8 mouse cellular contexts compared by ENCODE assay signal in the genomic region with DNA sequence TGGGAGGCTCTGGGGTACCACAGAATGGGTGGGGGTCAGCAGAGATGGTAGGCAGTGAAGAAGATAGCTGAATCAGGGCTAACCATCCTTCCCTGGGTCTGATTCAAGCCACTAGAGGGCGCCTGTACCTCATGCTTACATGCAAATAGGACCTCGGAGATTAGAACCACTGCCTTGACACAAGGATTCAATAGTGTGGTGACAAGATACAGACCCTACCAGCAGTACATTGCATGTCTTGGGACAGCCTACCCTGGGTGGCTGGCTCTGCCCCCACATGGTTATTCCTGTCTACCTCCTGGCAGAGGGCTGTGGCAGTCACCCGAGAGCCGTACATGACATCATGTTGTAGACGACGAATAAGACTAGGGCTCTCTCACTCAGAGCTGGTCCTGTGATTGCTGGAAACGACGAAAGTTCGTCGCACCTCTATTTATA. TPM values are rescaled to one million over a fixed set of nuclear protein-coding genes. Genes with fewer than 3 reads are reported as not detected.
DNase-seq lines count a peak whose midpoint lies in the region; ATAC-seq and TF ChIP-seq lines count a peak whose summit lies in the region.

No protein-coding gene starts in this region.

- H3K79me3 ChIP-seq in C2C12 (ENCODE audit: low read depth), result no peaks in the 10 kb centered on the region

- H3K79me2 ChIP-seq in C2C12 (ENCODE audit: control insufficient read depth, insufficient read depth), result no peaks in the 10 kb centered on the region
- no peaks in the 10 kb centered on the region for H3K79me2 ChIP-seq in heart, adult 2 months (replicated peaks; ENCODE audit: control insufficient read depth, insufficient read depth, low read length)

- intact Hi-C loops in heart, adult 2 months (cut with DNase I), result loop anchor here (1.0 to 10.0 kb wide), 2 partner anchors 20 to 507 kb away; no protein-coding TSS in a partner anchor

- DNase-seq in adrenal gland, postnatal 14 days, result peak; percentile 79
- peak; percentile 66 to 72 for DNase-seq in heart, adult 2 months
- peak; percentile 77 for DNase-seq in kidney, adult 2 months
- DNase-seq in limb, embryonic 10.5 days (ENCODE audit: low spot score), result peak; percentile 76
- peak; percentile 90 for DNase-seq in midbrain, embryonic 14.5 days
- DNase-seq in spleen, postnatal 36 days (ENCODE audit: low spot score in 2 of 2), result peak; percentile 27 to 30

- H3K27me3 ChIP-seq in C2C12 (ENCODE audit: control insufficient read depth, insufficient read depth, insufficient read length), result no peaks in the 10 kb centered on the region
- H3K27me3 ChIP-seq in embryonic facial prominence, embryonic 13.5 days, result no peaks in the 10 kb centered on the region
- no peaks in the 10 kb centered on the region for H3K27me3 ChIP-seq in heart, adult 2 months (ENCODE audit: control insufficient read depth, insufficient read depth, low read length)
- H3K27me3 ChIP-seq in kidney, adult 2 months (replicated peaks; ENCODE audit: control insufficient read depth, insufficient read depth, low read length), result no peaks in the 10 kb centered on the region
- H3K27me3 ChIP-seq in limb, embryonic 10.5 days (ENCODE audit: low read depth, poor library complexity, severe bottlenecking), result no peaks in the 10 kb centered on the region
- H3K27me3 ChIP-seq in midbrain, embryonic 14.5 days (ENCODE audit: control insufficient read depth, insufficient read depth, low read length), result no peaks in the 10 kb centered on the region

- H3K9ac ChIP-seq in embryonic facial prominence, embryonic 13.5 days, result no peak overlapping the region
- no peak overlapping the region for H3K9ac ChIP-seq in heart, adult 2 months (ENCODE audit: low read depth, low read length)
- H3K9ac ChIP-seq in midbrain, embryonic 14.5 days (replicated peaks; ENCODE audit: low read length), result no peak overlapping the region

- ATAC-seq in embryonic facial prominence, embryonic 13.5 days (ENCODE audit: insufficient number of reproducible peaks, insufficient read depth, low FRiP score, low TSS enrichment, low read depth), result no peak
- ATAC-seq in midbrain, embryonic 14.5 days (ENCODE audit: low FRiP score, low TSS enrichment), result peak; percentile 64; the same call in 1 of the 2 replicates

- WGBS in embryonic facial prominence, embryonic 13.5 days, result 46% methylated on average over 10 of the region's 10 CpGs
- WGBS in heart, adult 2 months, result 33% methylated on average over 10 of the region's 10 CpGs
- 53% methylated on average over 10 of the region's 10 CpGs for whole genome bisulfite sequencing in kidney, adult 2 months
- 60% methylated on average over 10 of the region's 10 CpGs for WGBS in limb, embryonic 10.5 days
- 66% methylated on average over 10 of the region's 10 CpGs for WGBS in midbrain, embryonic 14.5 days

- H3K9me3 ChIP-seq in embryonic facial prominence, embryonic 13.5 days, result no peaks in the 10 kb centered on the region
- H3K9me3 ChIP-seq in limb, embryonic 10.5 days (replicated peaks), result no peaks in the 10 kb centered on the region
- H3K9me3 ChIP-seq in midbrain, embryonic 14.5 days (ENCODE audit: control insufficient read depth, low read length), result no peaks in the 10 kb centered on the region

- TF ChIP-seq POLR2A in heart, adult 2 months (IDR thresholded peaks at IDR 0.05; ENCODE audit: insufficient read depth, low read depth, low read length), result no peak
- TF ChIP-seq POLR2A in kidney, adult 2 months (IDR thresholded peaks at IDR 0.05; ENCODE audit: low read depth, low read length), result no peak

- H3K36me3 ChIP-seq in C2C12 (ENCODE audit: control insufficient read depth, insufficient read depth), result no peaks in the 10 kb centered on the region
- peaks cover 22% of the 10 kb centered on the region for H3K36me3 ChIP-seq in embryonic facial prominence, embryonic 13.5 days
- no peaks in the 10 kb centered on the region for H3K36me3 ChIP-seq in heart, adult 2 months (ENCODE audit: control insufficient read depth, insufficient read depth, low read length)
- no peaks in the 10 kb centered on the region for H3K36me3 ChIP-seq in kidney, adult 2 months (ENCODE audit: control insufficient read depth, insufficient read depth, low read length)
- peaks cover 29% of the 10 kb centered on the region for H3K36me3 ChIP-seq in limb, embryonic 10.5 days
- no peaks in the 10 kb centered on the region for H3K36me3 ChIP-seq in midbrain, embryonic 14.5 days (ENCODE audit: control insufficient read depth, insufficient read depth, low read length)

- H3K27ac ChIP-seq in embryonic facial prominence, embryonic 13.5 days, result peak overlapping the region; percentile 11; the same call in 1 of the 2 replicates
- peak overlapping the region; percentile 50; the same call in 1 of the 2 replicates for H3K27ac ChIP-seq in heart, adult 2 months
- no peak overlapping the region for H3K27ac ChIP-seq in kidney, adult 2 months (ENCODE audit: insufficient read depth, low read depth, low read length)
- H3K27ac ChIP-seq in limb, embryonic 10.5 days, result no peak overlapping the region
- H3K27ac ChIP-seq in midbrain, embryonic 14.5 days (replicated peaks; ENCODE audit: low read depth, low read length), result no peak overlapping the region

- TF ChIP-seq CTCF in C2C12 (IDR thresholded peaks at IDR 0.05; ENCODE audit: control insufficient read depth, insufficient read depth, insufficient read length), result peak; percentile 62
- peak; percentile 93 for TF ChIP-seq CTCF in heart, adult 2 months (IDR thresholded peaks at IDR 0.05)
- peak; percentile 91 for TF ChIP-seq CTCF in kidney, adult 2 months (conservative IDR thresholded peaks at IDR 0.05; ENCODE audit: insufficient read depth, insufficient read length, low read depth, low read length)

- H3K4me3 ChIP-seq in C2C12 (ENCODE audit: insufficient read depth, poor library complexity, severe bottlenecking), result no peak overlapping the region
- no peak overlapping the region for H3K4me3 ChIP-seq in embryonic facial prominence, embryonic 13.5 days
- H3K4me3 ChIP-seq in heart, adult 2 months, result no peak overlapping the region
- no peak overlapping the region for H3K4me3 ChIP-seq in kidney, adult 2 months (ENCODE audit: insufficient read depth, low read depth, low read length)
- H3K4me3 ChIP-seq in limb, embryonic 10.5 days, result no peak overlapping the region
- H3K4me3 ChIP-seq in midbrain, embryonic 14.5 days (replicated peaks; ENCODE audit: low read depth, low read length), result no peak overlapping the region

- no peak overlapping the region for H3ac ChIP-seq in C2C12 (ENCODE audit: control insufficient read depth, insufficient read length, low read depth)

- H3K4me1 ChIP-seq in embryonic facial prominence, embryonic 13.5 days, result peaks cover 43% of the 10 kb centered on the region
- no peaks in the 10 kb centered on the region for H3K4me1 ChIP-seq in heart, adult 2 months (ENCODE audit: control insufficient read depth, insufficient read depth, low read length)
- no peaks in the 10 kb centered on the region for H3K4me1 ChIP-seq in kidney, adult 2 months (ENCODE audit: control insufficient read depth, insufficient read depth, low read length)
- H3K4me1 ChIP-seq in limb, embryonic 10.5 days, result peaks cover 43% of the 10 kb centered on the region
- no peaks in the 10 kb centered on the region for H3K4me1 ChIP-seq in midbrain, embryonic 14.5 days (ENCODE audit: control insufficient read depth, insufficient read depth, low read length)

- H3K4me2 ChIP-seq in embryonic facial prominence, embryonic 13.5 days, result no peak overlapping the region
- no peak overlapping the region for H3K4me2 ChIP-seq in midbrain, embryonic 14.5 days (ENCODE audit: low read length)

- TF ChIP-seq EP300 in heart, adult 2 months (IDR thresholded peaks at IDR 0.05; ENCODE audit: insufficient read depth, low read depth, low read length), result peak; percentile 83; the same call in 1 of the 2 replicates

TF ChIP-seq in C2C12, 6 proteins besides CTCF, POLR2A, EP300 and RAD21:
- TF ChIP-seq MAX (IDR thresholded peaks at IDR 0.05), result no peak
- TF ChIP-seq MYOG (IDR thresholded peaks at IDR 0.05; ENCODE audit: control insufficient read depth, extremely low read depth, insufficient read length), result no peak
- TF ChIP-seq USF1 (IDR thresholded peaks at IDR 0.05; ENCODE audit: low read depth), result no peak
- no peak for TF ChIP-seq MYOD1 (IDR thresholded peaks at IDR 0.05; ENCODE audit: control insufficient read depth, insufficient read length, low read depth)
- no peak for TF ChIP-seq FOSL1 (IDR thresholded peaks at IDR 0.05; ENCODE audit: insufficient read depth, low read length, poor library complexity, severe bottlenecking)
- no peak for TF ChIP-seq CEBPB (IDR thresholded peaks at IDR 0.05; ENCODE audit: low read depth)

RNA-seq across cellular contexts. Expression of a gene that starts 30.6 kb away (rescaled TPM):
- 10.2 TPM for polyA plus RNA-seq in C2C12 (2012; fragmentation: generic; extraction: Trizol)
- total RNA-seq in adrenal gland, postnatal 14 days (2021), result 135 and 142 TPM in 2 replicates
- polyA plus RNA-seq in embryonic facial prominence, embryonic 13.5 days (2015; fragmentation: Nextera tagmentation; extraction: Ambion mirVana), result 21.9 and 24.5 TPM in 2 replicates
- total RNA-seq in heart, adult 2 months (2021), result 10 to 100 TPM; 60.1 to 68.0 TPM
- polyA plus RNA-seq in heart, adult 2 months (2012; rRNA removed), result 29.0 and 55.7 TPM in 2 replicates
- polyA plus RNA-seq in kidney, adult 2 months (2012; rRNA removed), result 101 and 118 TPM in 2 replicates
- 22.2 and 24.5 TPM in 2 replicates for polyA plus RNA-seq in limb, embryonic 10.5 days (2016; fragmentation: Nextera tagmentation; extraction: Ambion mirVana)
- polyA plus RNA-seq in midbrain, embryonic 14.5 days (2014; fragmentation: Nextera tagmentation; extraction: Ambion mirVana), result 31.6 and 47.1 TPM in 2 replicates

RNA-seq across cellular contexts. Expression of a gene that starts 49.1 kb away (rescaled TPM):
- 20.8 TPM for polyA plus RNA-seq in C2C12 (2012; fragmentation: generic; extraction: Trizol)
- total RNA-seq in adrenal gland, postnatal 14 days (2021), result 362 and 390 TPM in 2 replicates
- 12.6 and 14.1 TPM in 2 replicates for polyA plus RNA-seq in embryonic facial prominence, embryonic 13.5 days (2015; fragmentation: Nextera tagmentation; extraction: Ambion mirVana)
- total RNA-seq in heart, adult 2 months (2021), result 100 to 1,000 TPM; 155 to 181 TPM
- polyA plus RNA-seq in heart, adult 2 months (2012; rRNA removed), result 57.1 and 83.3 TPM in 2 replicates
- polyA plus RNA-seq in kidney, adult 2 months (2012; rRNA removed), result 237 and 272 TPM in 2 replicates
- polyA plus RNA-seq in limb, embryonic 10.5 days (2016; fragmentation: Nextera tagmentation; extraction: Ambion mirVana), result 9.9 and 10.1 TPM in 2 replicates
- 4.2 and 5.1 TPM in 2 replicates for polyA plus RNA-seq in midbrain, embryonic 14.5 days (2014; fragmentation: Nextera tagmentation; extraction: Ambion mirVana)

RNA-seq across cellular contexts. Expression of a gene that starts 49.2 kb away (rescaled TPM):
- 5.1 TPM for polyA plus RNA-seq in C2C12 (2012; fragmentation: generic; extraction: Trizol)
- 16.2 and 21.7 TPM in 2 replicates for total RNA-seq in adrenal gland, postnatal 14 days (2021)
- polyA plus RNA-seq in embryonic facial prominence, embryonic 13.5 days (2015; fragmentation: Nextera tagmentation; extraction: Ambion mirVana), result 16.1 and 17.5 TPM in 2 replicates
- total RNA-seq in heart, adult 2 months (2021), result 10 to 100 TPM; 12.8 to 16.5 TPM
- polyA plus RNA-seq in heart, adult 2 months (2012; rRNA removed), result 25.5 and 32.8 TPM in 2 replicates
- 43.0 and 43.4 TPM in 2 replicates for polyA plus RNA-seq in kidney, adult 2 months (2012; rRNA removed)
- polyA plus RNA-seq in limb, embryonic 10.5 days (2016; fragmentation: Nextera tagmentation; extraction: Ambion mirVana), result 14.0 and 14.6 TPM in 2 replicates
- 13.5 and 19.8 TPM in 2 replicates for polyA plus RNA-seq in midbrain, embryonic 14.5 days (2014; fragmentation: Nextera tagmentation; extraction: Ambion mirVana)

Comparison
In these comparisons a context has a peak if more than half of its experiments do, and no peak if none do; other contexts are left out.
1. DNase-seq: peak in every context shown above with its lines; median percentile 90 in midbrain, embryonic 14.5 days; 79 in adrenal gland, postnatal 14 days; 77 in kidney, adult 2 months; 76 in limb, embryonic 10.5 days; 69 in heart, adult 2 months; 28 in spleen, postnatal 36 days.
2. H3K27ac ChIP-seq: peak in embryonic facial prominence, embryonic 13.5 days (single experiment) and heart, adult 2 months (single experiment); none in kidney, adult 2 months (single experiment), limb, embryonic 10.5 days (single experiment) and midbrain, embryonic 14.5 days (single experiment).
3. Peak in every context shown above with its lines, with median percentiles within 50 percentile points of each other: CTCF ChIP-seq.